Mouse (Mus musculus): Measurements from ENCODE around the gene Gpat3.

DNA sequence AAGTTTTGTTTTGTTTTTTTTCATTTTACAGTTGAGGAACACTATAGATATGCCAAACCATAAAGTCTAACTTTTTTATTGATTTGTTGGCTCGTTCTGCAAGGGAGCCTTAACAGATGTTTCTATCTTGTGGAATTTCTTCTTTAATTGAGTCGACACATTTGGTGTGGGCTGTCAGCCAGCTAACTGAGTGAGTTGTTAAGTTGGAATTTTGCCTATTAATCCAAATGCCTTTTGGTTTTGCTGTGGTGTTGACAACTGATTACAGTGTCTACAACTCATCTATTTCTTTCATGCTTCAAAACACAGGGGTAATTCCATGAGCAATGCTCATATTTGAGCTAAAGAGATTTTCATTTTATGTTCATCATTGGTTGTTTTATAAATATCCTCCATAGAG lies 20.7 kb downstream of the Gpat3 start:
- TF ChIP-seq POLR2A (IDR thresholded peaks at IDR 0.05; ENCODE audit: borderline replicate concordance, extremely low read depth, insufficient read depth, insufficient read length, poor library complexity, severe bottlenecking), result no peak
- no peak for TF ChIP-seq CTCF (IDR thresholded peaks at IDR 0.05; ENCODE audit: borderline replicate concordance, extremely low read depth, insufficient read depth, insufficient read length)

Data from brain, embryonic 14.5 days (tissue).